Mouse (Mus musculus): ENCODE measurements at regions not wholly inside any gene's neighbourhood (a gene's known extent, or its start where the extent isn't known, plus 50 kb on each side); places are given as distances from the start of the nearest gene placed in this dataset.

- no peak for DNase-seq
Measured at GRCm38 (mm10) chr11:8377301-8377700, 287.0 kb downstream of the Tns3 start.

- no peak for DNase-seq
Measured at GRCm38 (mm10) chr11:8365545-8365944, 298.8 kb downstream of the Tns3 start.

- DNase-seq, result no peak
Measured at GRCm38 (mm10) chr11:8364703-8365433, 299.5 kb downstream of the Tns3 start.

GRCm38 (mm10) chr11:8344938-8345337 is 319.4 kb downstream of the Tns3 start:
- DNase-seq, result no peak

GRCm38 (mm10) chr11:8302347-8303188 is 361.8 kb downstream of the Tns3 start:
- peak; percentile 12 to 41 for DNase-seq

GRCm38 (mm10) chr11:8297462-8297861 is 366.9 kb downstream of the Tns3 start:
- DNase-seq, result no peak

- DNase-seq, result no peak
Measured at GRCm38 (mm10) chr11:8293322-8294014, 370.9 kb downstream of the Tns3 start.

- peak in 1 of 2 experiments; percentile 7 for DNase-seq
Measured at GRCm38 (mm10) chr11:8285271-8285670, 379.1 kb downstream of the Tns3 start.

GRCm38 (mm10) chr11:8275203-8275602 is 389.1 kb downstream of the Tns3 start:
- DNase-seq, result no peak

GRCm38 (mm10) chr11:8269171-8269570 is 395.2 kb downstream of the Tns3 start:
- DNase-seq, result no peak

- no peak for DNase-seq
Measured at GRCm38 (mm10) chr11:8254036-8254435, 410.3 kb downstream of the Tns3 start.

GRCm38 (mm10) chr11:8251360-8251759 is 413.0 kb downstream of the Tns3 start:
- no peak for DNase-seq

- DNase-seq, result no peak
Measured at GRCm38 (mm10) chr11:8249468-8249867, 414.9 kb downstream of the Tns3 start.

GRCm38 (mm10) chr11:8247535-8247934 is 416.8 kb downstream of the Tns3 start:
- peak; percentile 8 to 14 for DNase-seq

- no peak for DNase-seq
Measured at GRCm38 (mm10) chr11:8247024-8247423, 417.3 kb downstream of the Tns3 start.

GRCm38 (mm10) chr11:8245408-8246003 is 418.8 kb downstream of the Tns3 start:
- DNase-seq, result no peak

GRCm38 (mm10) chr11:8238498-8238897 is 425.8 kb downstream of the Tns3 start:
- no peak for DNase-seq

- DNase-seq, result no peak
Measured at GRCm38 (mm10) chr11:8237556-8237955, 426.8 kb downstream of the Tns3 start.

GRCm38 (mm10) chr11:8236056-8236455 is 428.3 kb downstream of the Tns3 start:
- no peak for DNase-seq

GRCm38 (mm10) chr11:8232636-8233189 is 431.6 kb downstream of the Tns3 start:
- no peak for DNase-seq

GRCm38 (mm10) chr11:8229787-8230186 is 434.5 kb downstream of the Tns3 start:
- peak; percentile 23 to 55 for DNase-seq

- DNase-seq, result no peak
Measured at GRCm38 (mm10) chr11:8227772-8228425, 436.4 kb downstream of the Tns3 start.

Data from kidney, adult 8-10 months (tissue).